Mouse (Mus musculus): ENCODE data around the gene Tnni3k. TPM values are rescaled to one million over a fixed set of nuclear protein-coding genes. Genes with fewer than 3 reads are reported as not detected.

Tnni3k gene
- polyA plus RNA-seq, 1 experiment from 2014 or later = 0.08 TPM

DNA sequence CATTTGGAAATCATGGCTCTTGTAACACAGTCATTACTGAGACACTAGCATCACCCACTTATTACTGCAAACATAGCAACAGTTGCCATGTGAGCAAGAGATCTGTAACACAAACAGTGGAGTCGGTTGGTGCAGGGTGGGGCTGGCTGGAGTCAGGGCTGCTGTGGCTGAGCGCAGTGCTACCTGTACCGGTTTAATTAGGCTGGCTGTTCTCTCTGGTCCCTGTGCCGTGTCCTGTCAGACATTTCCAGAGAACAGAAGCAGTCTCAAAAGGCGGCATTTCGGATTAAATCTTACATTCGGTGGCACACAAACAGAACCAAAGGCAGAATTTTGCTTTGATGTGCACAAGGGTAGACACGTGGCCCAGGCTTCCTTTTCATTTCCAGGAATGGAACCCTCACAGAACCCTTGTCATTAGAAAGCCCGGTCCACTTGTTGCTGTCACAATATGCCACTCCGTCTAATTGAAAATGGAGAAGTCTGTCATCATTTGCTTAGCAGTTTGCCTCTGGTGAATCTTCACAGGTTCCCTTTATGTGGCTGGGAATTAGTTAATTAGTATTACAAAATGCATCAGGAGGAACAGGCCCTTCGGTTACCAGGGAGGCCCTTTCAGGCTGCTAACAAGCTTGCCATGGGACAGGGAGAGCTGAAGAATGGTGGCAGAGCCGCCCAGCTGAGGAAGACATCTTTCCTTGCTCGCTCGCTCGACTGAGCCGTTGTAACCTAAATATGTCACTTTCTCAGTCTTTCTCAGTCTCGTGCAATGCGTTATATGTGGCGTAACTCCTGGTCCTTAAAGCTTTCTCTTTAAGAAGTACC lies 238.2 kb downstream of the Tnni3k start:
- no peak overlapping the region for H3K9ac ChIP-seq (ENCODE audit: low read depth, low read length)
- 46% methylated on average over 19 of the region's 19 CpGs for WGBS
- no peaks in the 10 kb centered on the region for H3K36me3 ChIP-seq (ENCODE audit: control insufficient read depth, insufficient read depth)
- no peak overlapping the region for H3K27ac ChIP-seq (ENCODE audit: low read depth, low read length)
- no peak for TF ChIP-seq CTCF (IDR thresholded peaks at IDR 0.05; ENCODE audit: low read depth)
- no peak overlapping the region for H3K4me3 ChIP-seq (ENCODE audit: low read depth, low read length)
- H3K4me1 ChIP-seq (replicated peaks; ENCODE audit: control insufficient read depth, insufficient read depth, low read length) = no peaks in the 10 kb centered on the region
- no peak overlapping the region for H3K4me2 ChIP-seq (replicated peaks; ENCODE audit: low read depth)
- H3K27me3 ChIP-seq (replicated peaks; ENCODE audit: control insufficient read depth, insufficient read depth, low read length) = no peaks in the 10 kb centered on the region
- peak; percentile 73; the same call in 1 of the 2 replicates for ATAC-seq
- no peaks in the 10 kb centered on the region for H3K9me3 ChIP-seq (ENCODE audit: control insufficient read depth)

DNA sequence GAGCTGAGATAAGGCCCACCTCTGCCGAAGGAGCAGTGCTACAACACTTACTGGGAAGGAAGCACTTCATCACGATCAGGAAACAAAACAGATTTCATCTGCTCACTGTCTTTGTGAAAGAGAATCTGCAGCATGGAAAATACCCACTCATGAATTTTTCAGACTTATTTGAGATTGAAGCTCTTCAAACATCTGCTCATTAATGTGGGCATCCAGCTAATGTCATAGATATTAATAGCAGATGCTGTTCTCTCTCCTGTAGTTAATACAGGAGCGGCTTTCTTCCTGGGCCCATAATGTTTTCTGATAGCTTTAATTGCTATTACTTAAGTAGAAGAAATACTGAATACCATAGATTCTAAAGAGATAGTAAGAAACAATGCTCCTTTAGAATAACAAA lies 239.0 kb downstream of the Tnni3k start:
- 65% methylated on average over 3 of the region's 3 CpGs for WGBS
- no peak for TF ChIP-seq CTCF (IDR thresholded peaks at IDR 0.05; ENCODE audit: low read depth)

DNA sequence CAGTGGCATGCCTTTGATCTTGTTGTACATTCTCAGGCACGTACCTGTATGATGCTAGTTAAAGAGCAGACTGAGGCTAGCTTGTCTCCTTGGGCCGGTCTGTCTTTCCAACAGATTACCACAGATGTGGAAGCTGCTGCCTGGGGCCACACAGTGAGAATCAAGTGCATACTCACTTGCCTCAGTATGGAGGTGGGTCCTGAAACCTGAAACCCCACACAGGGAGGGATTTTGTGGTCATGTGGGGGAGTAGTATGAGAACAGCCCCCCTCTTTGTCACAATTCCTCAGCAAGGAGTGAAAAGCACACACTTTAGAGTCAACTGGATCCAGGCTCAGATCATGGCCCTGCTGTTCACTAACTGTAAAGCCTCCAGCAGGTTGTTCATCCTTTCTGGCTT lies 239.6 kb downstream of the Tnni3k start:
- 53% methylated on average over 2 of the region's 2 CpGs for WGBS
- H3K36me3 ChIP-seq (ENCODE audit: control insufficient read depth, insufficient read depth) = no peaks in the 10 kb centered on the region
- ATAC-seq = no peak

More for the DNA sequence above, 239.0 kb downstream of the Tnni3k start:
- no peaks in the 10 kb centered on the region for H3K36me3 ChIP-seq (ENCODE audit: control insufficient read depth, insufficient read depth)
- H3K27me3 ChIP-seq (replicated peaks; ENCODE audit: control insufficient read depth, insufficient read depth, low read length) = no peaks in the 10 kb centered on the region
- no peak overlapping the region for H3K9ac ChIP-seq (ENCODE audit: low read depth, low read length)
- H3K27ac ChIP-seq (ENCODE audit: low read depth, low read length) = no peak overlapping the region
- H3K4me1 ChIP-seq (replicated peaks; ENCODE audit: control insufficient read depth, insufficient read depth, low read length) = no peaks in the 10 kb centered on the region
- no peak overlapping the region for H3K4me3 ChIP-seq (ENCODE audit: low read depth, low read length)
- no peak overlapping the region for H3K4me2 ChIP-seq (replicated peaks; ENCODE audit: low read depth)
- no peak for ATAC-seq
- no peaks in the 10 kb centered on the region for H3K9me3 ChIP-seq (ENCODE audit: control insufficient read depth)

DNA sequence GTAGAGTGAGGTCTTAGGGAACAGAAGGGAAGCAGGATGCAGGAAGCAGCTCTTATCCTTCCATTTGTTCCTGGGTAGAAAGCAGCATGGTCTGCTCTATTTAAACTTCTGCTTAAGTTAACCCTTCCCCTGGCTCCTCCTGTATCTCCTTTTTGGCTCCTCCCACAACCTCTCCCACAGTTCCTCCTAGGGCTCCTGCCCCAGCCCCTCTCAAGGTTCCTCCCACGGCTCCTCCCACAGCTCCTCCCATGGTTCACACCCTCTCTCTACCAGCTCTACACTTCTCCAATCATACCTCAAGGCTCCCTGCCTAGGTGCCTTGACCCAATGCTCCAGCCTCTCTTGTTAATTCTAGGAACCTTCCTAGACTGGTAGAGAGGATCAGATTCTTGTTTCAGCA lies 242.3 kb downstream of the Tnni3k start:
- H3K36me3 ChIP-seq (ENCODE audit: control insufficient read depth, insufficient read depth) = no peaks in the 10 kb centered on the region
- H3K27me3 ChIP-seq (replicated peaks; ENCODE audit: control insufficient read depth, insufficient read depth, low read length) = no peaks in the 10 kb centered on the region
- no peak overlapping the region for H3K9ac ChIP-seq (ENCODE audit: low read depth, low read length)
- H3K4me3 ChIP-seq (ENCODE audit: low read depth, low read length) = no peak overlapping the region
- H3K4me1 ChIP-seq (replicated peaks; ENCODE audit: control insufficient read depth, insufficient read depth, low read length) = no peaks in the 10 kb centered on the region
- no peak overlapping the region for H3K27ac ChIP-seq (ENCODE audit: low read depth, low read length)
- no peak overlapping the region for H3K4me2 ChIP-seq (replicated peaks; ENCODE audit: low read depth)
- H3K9me3 ChIP-seq (ENCODE audit: control insufficient read depth) = no peaks in the 10 kb centered on the region
- TF ChIP-seq CTCF (IDR thresholded peaks at IDR 0.05; ENCODE audit: low read depth) = no peak
- 38% methylated on average over 1 of the region's 1 CpGs for WGBS
- ATAC-seq = no peak

More for the DNA sequence above, 239.6 kb downstream of the Tnni3k start:
- Histone ChIP-seq H3K4me3 (ENCODE audit: low read depth, low read length) (no peak overlapping the region), H3K27ac (ENCODE audit: low read depth, low read length) (no peak overlapping the region), H3K27me3 (replicated peaks; ENCODE audit: control insufficient read depth, insufficient read depth, low read length) (no peaks in the 10 kb centered on the region), H3K9me3 (ENCODE audit: control insufficient read depth) (no peaks in the 10 kb centered on the region), H3K4me1 (replicated peaks; ENCODE audit: control insufficient read depth, insufficient read depth, low read length) (no peaks in the 10 kb centered on the region), H3K9ac (ENCODE audit: low read depth, low read length) (no peak overlapping the region), H3K4me2 (replicated peaks; ENCODE audit: low read depth) (no peak overlapping the region)
- no peak for TF ChIP-seq CTCF (IDR thresholded peaks at IDR 0.05; ENCODE audit: low read depth)

DNA sequence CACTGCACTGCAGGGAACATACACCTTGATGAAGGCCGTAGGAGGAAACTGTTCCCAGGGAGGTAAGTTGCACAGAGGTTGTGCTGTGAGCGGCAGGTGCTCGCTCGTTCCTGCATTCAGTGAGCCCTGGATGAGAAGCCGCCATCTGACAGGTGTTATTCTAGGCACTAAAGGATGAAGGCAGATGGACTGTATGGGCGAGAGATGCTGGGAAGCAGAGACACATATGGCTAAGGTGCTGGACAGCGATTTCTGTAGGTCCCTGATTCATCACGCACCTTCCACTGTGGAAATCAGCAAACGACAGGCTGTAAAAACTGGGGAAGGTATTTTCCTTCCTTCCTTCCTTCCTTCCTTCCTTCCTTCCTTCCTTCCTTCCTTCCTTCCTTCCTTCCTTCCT lies 243.4 kb downstream of the Tnni3k start:
- Histone ChIP-seq H3K27ac (ENCODE audit: low read depth, low read length) (no peak overlapping the region), H3K4me3 (ENCODE audit: low read depth, low read length) (no peak overlapping the region), H3K9ac (ENCODE audit: low read depth, low read length) (no peak overlapping the region), H3K27me3 (replicated peaks; ENCODE audit: control insufficient read depth, insufficient read depth, low read length) (no peaks in the 10 kb centered on the region), H3K4me2 (replicated peaks; ENCODE audit: low read depth) (no peak overlapping the region), H3K9me3 (ENCODE audit: control insufficient read depth) (no peaks in the 10 kb centered on the region), H3K4me1 (replicated peaks; ENCODE audit: control insufficient read depth, insufficient read depth, low read length) (no peaks in the 10 kb centered on the region), H3K36me3 (ENCODE audit: control insufficient read depth, insufficient read depth) (no peaks in the 10 kb centered on the region)
- no peak for ATAC-seq
- 53% methylated on average over 9 of the region's 9 CpGs for WGBS
- TF ChIP-seq CTCF (IDR thresholded peaks at IDR 0.05; ENCODE audit: low read depth) = no peak

DNA sequence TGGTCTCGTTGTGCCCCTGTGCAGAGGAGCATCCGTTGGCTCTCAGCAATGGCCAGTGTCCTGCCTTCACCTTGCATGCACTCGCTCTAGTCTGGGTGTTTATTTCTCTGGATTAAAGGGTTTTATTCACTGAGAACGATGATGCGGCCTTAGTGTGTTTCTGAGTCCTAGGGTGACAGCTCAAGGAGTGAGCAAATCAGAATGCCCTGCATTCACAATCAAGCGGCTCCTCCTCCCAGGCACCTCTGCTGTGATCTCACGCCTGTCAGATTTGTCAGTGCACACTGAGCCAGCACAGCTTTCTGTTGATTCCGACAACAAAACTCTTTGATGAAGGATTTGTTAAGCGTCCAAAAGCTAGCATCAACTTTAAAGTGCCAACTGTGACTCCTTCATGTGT lies 243.9 kb downstream of the Tnni3k start:
- Histone ChIP-seq H3K4me3 (ENCODE audit: low read depth, low read length) (no peak overlapping the region), H3K27me3 (replicated peaks; ENCODE audit: control insufficient read depth, insufficient read depth, low read length) (no peaks in the 10 kb centered on the region), H3K4me2 (replicated peaks; ENCODE audit: low read depth) (no peak overlapping the region), H3K27ac (ENCODE audit: low read depth, low read length) (no peak overlapping the region), H3K9ac (ENCODE audit: low read depth, low read length) (no peak overlapping the region), H3K4me1 (replicated peaks; ENCODE audit: control insufficient read depth, insufficient read depth, low read length) (no peaks in the 10 kb centered on the region), H3K36me3 (ENCODE audit: control insufficient read depth, insufficient read depth) (no peaks in the 10 kb centered on the region), H3K9me3 (ENCODE audit: control insufficient read depth) (no peaks in the 10 kb centered on the region)
- ATAC-seq = no peak
- no peak for TF ChIP-seq CTCF (IDR thresholded peaks at IDR 0.05; ENCODE audit: low read depth)
- WGBS = 30% methylated on average over 9 of the region's 9 CpGs
